Mouse (Mus musculus) heart, postnatal 14 days (tissue): ENCODE measurements around the gene Nrm. TPM values are rescaled to one million over a fixed set of nuclear protein-coding genes. Genes with fewer than 3 reads are reported as not detected.

Experiments
- DNase-seq, 2 experiments: peaks; one replicate each; pipeline ENCODE4 v3.0.0; 2021 to 2022
- intact Hi-C: fragments of 180-260 bp; cut with DNase I; formaldehyde crosslinking; loops from one replicate; pipeline ENCODE4 v1.15.1; 2025
- long read RNA-seq, 2 experiments: library from polyadenylated mRNA; stranded (forward); transcript quantifications; one replicate each; pipeline ENCODE4 v2.0.0; 2021
- total RNA-seq, 2 experiments: library from RNA; stranded (reverse); gene quantifications; 2 replicates each; pipeline ENCODE4 v1.2.3; 2021

Gene Nrm
- 1 to 10 TPM; 3.8 to 6.0 TPM for total RNA-seq
- long read RNA-seq, experiment 1, transcript Nrm-201 (4 exons, 1,466 nt): major isoform, 8 of 9 reads
- long read RNA-seq, experiment 1, partial matches to known transcripts: 0 of 9 reads
- long read RNA-seq, experiment 1, other reads (novel, unspliced or antisense): 1 of 9 reads
- long read RNA-seq, experiment 2, transcript Nrm-201 (4 exons, 1,466 nt): major isoform, 13 of 14 reads
- long read RNA-seq, experiment 2, partial matches to known transcripts: 0 of 14 reads
- long read RNA-seq, experiment 2, other reads (novel, unspliced or antisense): 1 of 14 reads

DNA sequence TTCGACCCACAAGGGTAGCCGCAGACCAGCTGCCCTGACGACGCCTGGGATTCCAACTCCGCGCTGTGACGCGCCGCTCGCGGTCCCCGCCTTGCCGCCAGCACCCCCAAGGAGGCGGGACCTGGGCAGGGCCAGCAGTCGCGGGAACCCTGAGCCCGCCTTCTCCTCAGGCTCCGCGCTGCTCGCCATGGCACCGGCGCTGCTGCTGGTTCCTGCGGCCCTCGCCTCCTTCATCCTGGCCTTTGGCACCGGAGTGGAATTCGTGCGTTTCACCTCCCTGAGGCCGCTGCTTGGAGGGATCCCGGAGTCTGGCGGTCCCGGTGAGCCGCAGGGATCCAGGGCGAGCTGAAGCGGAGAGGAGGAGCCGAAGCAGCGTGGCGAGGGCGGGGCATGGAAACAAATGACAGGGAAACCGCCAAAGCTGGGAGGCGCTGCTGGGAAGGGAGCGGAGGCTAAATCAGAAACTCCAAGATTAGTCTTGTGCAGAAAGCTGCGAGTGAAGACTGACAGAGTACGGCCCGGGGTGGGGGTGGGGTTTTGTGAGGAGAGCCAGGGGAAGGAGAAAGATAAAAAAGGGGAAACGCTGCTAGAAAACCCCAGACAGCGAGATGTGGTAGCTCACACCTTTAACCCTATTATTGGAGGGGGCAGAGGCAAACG, at the start of gene Nrm:
Gene Nrm, plus strand, starts transcription at position 121 of the 660 bp plus-strand sequence.
- intact Hi-C loops: loop anchor here (2.0 kb wide), 1 partner anchor 19 kb away; no protein-coding TSS in a partner anchor
- DNase-seq: peak; percentile 92 to 94

DNA sequence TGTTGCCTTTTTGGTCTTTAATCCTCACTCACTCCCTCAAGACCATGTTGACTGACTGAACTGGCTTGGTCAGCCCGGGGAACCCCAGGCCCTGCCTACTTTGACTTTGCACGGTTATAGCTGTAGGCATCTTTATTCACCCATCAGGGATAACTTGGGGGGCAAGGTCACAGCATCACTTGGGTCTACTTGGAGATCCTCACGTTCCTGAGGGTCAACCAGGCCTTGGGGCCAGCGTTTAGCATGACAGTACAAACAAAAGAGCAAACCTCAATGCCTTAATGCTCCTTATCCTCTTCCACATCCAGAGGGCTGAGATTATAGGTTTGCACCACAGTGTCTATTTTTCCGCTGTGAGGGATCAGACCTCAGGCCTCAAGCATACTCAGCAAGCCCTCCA, 48.8 kb upstream of the Nrm start:
- intact Hi-C loops: no loop called here
- no peak for DNase-seq

DNA sequence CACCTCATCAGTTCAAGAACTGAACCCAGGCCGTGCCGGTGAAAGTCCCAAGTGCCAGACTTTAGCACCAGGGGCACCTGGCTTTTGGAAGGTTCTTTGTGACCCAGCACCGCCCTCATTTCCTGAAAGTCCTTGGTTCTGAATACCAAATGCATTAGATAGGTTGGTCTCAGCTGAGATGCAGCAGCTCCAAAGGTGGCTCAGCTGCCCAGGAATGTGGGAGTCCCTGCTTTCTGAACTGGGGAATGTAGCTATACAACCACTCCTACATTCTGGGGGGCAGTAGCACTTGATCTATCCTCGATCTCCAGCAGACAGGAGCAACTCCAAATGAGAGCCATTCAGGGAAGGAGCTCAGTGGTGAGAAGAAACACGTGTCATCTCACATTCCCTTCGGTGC, 48.4 kb upstream of the Nrm start:
- intact Hi-C loops: no loop called here
- no peak for DNase-seq

DNA sequence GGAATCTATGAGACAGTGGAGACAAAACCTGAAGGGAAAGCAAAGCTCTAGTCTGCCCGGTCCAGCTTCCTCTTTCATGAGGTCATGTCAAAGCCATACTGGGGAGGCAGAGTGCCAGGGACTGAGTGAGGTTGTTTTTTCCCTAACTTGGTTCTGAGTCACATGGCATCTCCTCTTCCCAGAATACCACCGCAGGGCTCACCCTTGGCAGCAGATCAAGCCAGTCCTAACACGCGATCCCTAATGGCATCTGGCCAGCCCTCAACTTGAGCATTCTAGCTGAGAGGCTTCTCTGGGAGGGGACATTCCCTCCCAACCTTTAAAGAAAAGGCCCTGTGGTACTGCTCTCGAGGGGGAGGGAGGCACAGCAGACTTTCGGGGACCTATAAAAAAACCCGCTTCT, 47.9 kb upstream of the Nrm start:
- intact Hi-C loops: no loop called here
- DNase-seq: peak; percentile 90 to 95

DNA sequence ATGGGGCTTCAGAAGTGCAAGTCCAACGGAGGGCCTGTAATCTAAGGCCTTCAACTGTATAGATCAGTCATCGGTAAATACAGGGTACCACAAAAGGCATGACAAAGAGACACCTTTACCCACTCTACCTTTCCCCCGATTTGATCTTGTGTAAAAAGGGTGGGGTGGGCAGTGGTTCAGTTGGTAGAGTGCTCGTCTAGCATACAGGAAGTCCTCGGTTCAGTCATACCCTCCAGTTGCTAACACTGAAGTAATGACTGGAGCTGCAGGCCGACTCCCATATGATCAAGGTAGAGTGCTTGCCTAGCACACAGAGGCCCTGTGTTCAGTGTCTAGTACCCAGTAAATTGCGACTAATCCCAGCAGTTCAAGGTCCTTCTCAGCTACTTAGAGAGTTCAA, 47.5 kb upstream of the Nrm start:
- intact Hi-C loops: no loop called here
- DNase-seq: no peak

DNA sequence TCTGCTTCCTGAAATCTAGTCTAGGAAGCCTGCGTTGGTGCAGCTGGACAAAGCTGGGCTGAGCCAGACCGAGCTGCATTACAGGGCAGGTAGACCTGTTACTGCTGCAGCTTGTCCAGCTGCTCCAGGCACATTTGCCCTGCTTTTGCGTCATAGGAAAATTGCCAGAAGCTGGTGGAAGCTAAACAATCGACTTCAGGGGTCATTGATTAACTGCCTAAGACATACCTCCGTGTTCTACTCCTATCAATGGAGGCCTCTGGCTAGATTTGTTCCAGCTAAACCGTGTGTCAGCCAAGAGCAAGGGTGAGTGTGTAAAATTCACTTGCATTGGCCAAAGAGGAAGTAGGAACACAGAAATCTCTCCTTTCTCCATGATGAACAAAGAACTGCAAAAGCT, 46.4 kb upstream of the Nrm start:
- no peak for DNase-seq
- intact Hi-C loops: no loop called here

DNA sequence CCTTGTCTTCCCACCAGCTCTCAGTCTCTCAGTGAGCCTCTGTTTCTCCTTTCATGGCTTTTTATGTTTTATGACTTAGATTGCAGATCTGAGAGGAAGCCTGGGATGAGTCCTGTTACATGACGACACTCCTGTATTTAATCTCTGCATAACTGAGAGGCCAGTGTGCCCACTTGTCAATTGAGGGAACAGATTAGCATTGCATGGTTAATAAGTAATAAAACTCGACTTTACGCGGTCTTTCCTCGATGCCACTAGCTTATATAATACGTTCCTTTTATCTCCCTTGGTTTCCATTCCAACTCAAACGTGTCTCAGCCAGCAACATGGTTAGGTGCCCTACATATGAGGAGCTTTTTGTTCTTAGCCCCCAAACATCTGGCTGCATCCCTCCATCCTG, 45.3 kb upstream of the Nrm start:
- intact Hi-C loops: no loop called here
- no peak for DNase-seq

DNA sequence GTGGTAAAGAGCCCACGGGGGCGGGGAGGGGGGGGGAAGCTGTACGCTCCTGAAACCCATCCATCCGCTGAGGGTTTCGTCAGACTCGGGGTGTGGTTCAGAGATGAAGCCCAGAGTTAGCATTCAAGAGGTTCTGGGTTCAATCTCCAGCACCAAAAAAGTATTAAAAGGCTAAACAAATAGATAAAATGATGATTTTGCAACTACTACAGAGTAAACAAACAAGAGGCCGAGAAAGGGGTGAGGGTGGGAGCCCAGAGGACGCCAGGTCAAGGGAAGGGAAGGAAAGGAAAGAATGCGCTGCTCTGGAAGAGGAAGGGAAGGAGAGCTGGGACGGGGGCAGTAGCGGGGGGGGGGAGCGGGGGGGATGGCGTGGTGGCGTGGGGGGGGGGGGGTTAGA, 44.4 kb upstream of the Nrm start:
- intact Hi-C loops: no loop called here
- DNase-seq: no peak

DNA sequence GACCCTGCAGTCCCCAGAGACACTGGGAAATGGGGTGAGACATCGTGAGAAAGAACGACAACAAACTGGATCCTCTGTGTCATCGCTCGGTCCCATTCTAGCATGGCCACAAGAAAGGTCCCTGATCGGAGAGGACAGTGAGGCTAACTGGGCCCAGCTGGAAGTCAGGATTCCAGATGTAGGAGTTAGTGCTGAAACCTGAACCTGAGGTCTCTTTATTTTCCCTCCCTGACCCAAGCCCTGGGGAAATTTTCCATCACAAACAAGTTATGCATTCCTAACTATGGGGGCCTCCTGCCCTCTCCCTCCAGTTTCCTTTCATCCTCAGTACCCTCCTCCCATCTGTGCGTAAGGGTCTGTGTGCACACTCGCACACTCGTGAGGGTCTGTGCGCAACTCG, 43.9 kb upstream of the Nrm start:
- intact Hi-C loops: no loop called here
- no peak for DNase-seq

DNA sequence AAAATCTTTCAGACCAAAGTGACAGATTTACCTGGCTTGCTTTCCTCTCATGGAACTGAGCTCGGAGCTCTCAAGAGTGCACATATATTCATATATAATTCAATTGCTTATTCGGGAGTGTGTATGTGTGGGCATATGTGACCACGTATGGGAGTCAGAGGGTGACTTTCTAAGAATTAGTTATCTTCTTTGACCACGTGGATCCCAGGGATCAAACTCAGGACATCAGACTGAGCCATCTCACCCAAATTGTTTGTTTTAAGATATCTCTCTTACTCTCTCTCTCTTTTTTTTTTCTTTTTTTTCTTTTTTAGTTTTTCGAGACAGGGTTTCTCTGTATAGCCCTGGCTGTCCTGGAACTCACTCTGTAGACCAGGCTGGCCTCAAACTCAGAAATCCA, 41.0 kb upstream of the Nrm start:
- no peak for DNase-seq
- intact Hi-C loops: loop anchor here (2.0 kb wide), 1 partner anchor 33 kb away; no protein-coding TSS in a partner anchor

DNA sequence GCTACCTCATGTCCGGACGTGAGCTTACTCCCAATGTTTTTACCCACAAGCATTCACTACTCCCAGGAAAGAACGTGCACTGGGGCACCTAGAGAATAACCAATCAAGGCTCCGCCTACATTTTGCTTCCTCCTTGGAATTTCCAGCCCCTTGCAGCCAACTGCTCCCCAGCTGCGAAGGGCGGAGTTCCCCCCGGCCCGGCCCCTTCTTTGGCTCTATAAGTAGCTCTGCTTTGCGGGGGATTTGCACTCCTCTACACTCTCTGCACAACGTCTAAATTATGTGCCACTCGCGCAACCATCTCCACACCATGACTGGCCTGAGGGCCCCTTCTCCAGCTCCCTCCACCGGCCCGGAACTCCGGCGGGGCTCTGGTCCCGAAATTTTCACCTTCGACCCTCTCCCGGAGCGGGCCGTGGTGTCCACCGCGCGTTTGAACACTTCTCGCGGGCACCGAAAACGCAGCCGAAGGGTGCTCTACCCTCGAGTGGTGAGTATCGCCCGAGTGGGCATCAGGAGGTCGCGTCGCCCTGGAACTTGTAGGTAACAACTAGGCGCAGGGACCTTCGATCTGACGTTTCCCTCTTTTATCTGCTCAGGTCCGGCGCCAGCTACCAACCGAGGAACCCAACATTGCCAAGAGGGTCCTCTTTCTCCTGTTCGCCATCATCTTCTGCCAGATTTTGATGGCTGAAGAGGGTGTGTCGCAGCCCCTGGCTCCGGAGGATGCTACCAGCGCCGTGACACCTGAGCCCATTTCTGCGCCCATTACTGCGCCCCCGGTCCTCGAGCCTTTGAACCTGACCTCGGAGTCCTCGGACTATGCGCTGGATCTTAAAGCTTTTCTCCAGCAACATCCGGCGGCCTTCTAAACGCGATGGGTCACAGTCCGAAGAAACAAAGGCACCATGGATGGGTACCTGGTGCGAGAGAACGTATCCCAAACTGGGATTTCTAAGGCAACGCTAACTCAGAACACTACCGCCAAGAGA, 39.4 kb upstream of the Nrm start, which contains the start of gene Ier3:
Gene Ier3, plus strand, starts transcription at position 246 of the 992 bp plus-strand sequence.
- intact Hi-C loops: loop anchor here (2.0 kb wide), 1 partner anchor 35 kb away; no protein-coding TSS in a partner anchor

DNA sequence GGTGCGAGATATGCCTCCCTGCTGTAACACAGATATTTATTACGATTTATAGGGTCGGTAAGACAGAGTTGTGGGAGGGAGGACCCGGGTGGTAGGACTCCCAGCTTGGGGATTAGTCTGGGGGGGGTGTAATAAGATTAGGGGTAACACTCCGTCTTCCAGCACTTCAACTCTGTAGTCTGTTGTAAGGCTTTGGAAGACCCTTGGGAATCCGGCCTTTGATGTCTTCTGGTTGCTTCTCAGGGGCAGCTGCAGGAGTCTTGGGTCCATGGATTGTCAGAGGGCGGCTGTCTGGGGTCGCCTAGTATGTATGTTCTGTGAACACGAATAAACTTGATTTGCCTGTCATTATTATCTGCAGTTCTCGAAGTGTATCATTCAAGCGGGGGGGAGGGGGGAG, 38.6 kb upstream of the Nrm start:
- no peak for DNase-seq
- intact Hi-C loops: no loop called here

More for the DNA sequence above, 39.4 kb upstream of the Nrm start, which contains the start of gene Ier3:
- peak; percentile 84 to 88 for DNase-seq

DNA sequence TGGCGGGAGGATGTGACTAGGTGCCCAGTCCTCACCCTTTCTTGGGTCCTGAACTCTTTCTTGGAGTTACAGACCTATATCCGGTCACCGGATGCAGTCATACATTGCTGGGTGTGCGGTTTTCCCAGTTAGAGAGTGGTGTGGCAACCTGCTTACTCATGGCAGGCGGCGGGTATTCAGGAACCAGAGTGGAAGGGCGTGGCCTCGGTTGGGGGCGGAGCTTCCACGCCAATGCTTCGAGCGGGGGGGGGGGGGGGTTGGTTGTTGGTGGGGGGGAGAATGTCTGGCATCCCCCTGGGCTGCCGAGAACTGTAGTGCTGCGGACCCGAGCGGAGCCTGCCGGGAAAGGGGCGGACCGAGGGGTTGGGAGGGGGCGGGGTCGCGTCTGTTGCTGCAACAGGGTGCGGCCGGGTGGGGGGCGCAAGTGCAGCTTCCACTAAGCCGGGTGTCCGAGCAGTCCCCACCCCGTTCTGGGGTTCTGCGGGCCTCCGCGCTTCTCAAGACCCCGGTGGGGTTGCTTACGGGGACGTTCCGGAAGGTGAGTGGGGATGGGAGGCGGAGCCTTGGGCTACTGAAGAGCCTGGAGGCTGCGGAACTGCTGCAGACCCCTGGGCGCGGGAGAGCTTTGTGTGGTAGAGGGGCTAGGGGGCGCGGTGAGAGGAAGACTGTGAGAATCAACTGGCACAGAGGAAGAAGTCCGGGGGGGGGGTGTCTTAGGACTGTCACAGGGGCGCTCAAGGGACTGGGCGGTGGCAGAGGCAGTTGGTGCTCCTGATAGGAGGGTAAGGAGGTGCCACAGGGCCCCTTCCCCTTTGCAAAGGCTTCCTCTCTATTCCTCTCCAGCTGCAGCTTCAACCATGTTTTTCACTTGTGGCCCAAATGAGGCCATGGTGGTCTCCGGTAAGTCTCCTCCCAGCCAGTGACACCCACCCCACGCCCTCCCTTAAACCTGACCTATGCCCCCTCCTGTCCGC, 37.9 kb upstream of the Nrm start, which contains the start of gene Flot1:
Gene Flot1, plus strand, starts transcription at position 267 of the 974 bp plus-strand sequence.
- peak; percentile 86 to 89 for DNase-seq
- intact Hi-C loops: no loop called here

DNA sequence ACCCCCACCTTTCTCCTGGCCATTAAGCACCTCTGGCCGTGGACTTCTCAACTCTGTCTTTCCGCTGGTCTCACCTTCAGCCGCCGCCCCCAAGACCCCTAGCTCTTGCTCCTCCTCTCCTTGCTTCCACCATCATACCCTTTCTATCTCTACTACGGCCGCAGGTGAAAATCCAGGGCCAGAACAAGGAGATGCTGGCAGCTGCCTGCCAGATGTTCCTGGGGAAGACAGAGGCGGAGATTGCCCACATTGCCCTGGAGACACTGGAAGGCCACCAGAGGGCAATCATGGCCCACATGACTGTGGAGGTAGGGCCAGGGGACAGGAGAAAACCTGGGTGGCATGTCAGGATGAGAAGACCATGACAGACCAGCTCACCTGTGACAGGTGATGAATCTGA, 36.7 kb upstream of the Nrm start:
- intact Hi-C loops: no loop called here
- no peak for DNase-seq

DNA sequence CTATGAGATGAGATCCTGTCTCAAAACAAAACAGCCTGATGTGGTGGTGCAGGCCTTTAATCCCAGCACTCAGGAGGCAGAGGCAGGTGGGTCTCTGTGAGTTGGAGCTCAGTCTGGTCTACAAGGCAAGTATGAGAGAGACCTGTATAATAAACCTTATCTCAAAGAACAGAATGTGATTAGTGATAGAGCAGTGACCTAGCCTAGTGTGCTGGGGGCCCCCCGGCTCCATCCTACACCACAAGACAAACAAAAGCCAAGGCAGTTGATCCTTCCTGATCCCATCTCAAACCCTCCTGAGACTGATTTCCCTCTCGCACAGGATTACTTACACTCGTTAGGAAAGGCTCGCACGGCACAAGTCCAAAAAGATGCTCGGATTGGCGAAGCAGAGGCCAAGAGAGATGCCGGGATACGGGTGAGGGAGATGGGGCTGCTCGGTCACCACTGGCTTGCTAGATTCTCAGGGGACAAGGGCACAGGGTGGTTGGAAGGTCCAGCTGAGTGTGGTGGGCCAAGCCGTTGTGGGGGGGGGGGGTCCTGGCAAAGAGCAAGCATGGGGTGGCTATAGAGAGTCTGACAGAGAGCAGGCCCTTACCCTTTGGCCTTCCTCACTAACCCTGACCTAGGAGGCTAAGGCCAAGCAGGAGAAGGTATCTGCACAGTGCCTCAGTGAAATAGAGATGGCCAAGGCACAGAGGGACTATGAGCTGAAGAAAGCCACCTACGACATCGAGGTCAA, 35.8 kb upstream of the Nrm start:
- intact Hi-C loops: loop anchor here (5.0 kb wide), 1 partner anchor 167 kb away; no protein-coding TSS in a partner anchor
- no peak for DNase-seq

DNA sequence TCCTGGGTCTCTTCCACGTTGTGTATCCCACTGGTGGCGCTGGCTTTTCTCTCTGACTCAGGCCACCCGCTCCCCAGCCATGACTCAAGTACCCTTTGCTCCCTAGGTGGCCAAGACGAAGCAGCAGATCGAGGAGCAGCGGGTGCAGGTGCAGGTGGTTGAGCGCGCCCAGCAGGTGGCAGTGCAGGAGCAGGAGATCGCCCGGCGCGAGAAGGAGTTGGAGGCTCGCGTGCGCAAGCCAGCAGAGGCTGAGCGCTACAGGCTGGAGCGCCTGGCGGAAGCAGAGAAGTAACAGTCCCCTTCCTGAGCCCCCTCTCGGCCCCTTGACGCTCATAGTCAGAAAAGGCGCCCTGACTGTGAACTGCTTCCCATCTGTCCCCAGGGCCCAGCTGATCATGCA, 31.4 kb upstream of the Nrm start:
- intact Hi-C loops: loop anchor here (2.0 to 10.0 kb wide), 3 partner anchors 91 to 163 kb away; partner anchors contain the start of gene Gnl1
- peak; percentile 86 to 89 for DNase-seq

DNA sequence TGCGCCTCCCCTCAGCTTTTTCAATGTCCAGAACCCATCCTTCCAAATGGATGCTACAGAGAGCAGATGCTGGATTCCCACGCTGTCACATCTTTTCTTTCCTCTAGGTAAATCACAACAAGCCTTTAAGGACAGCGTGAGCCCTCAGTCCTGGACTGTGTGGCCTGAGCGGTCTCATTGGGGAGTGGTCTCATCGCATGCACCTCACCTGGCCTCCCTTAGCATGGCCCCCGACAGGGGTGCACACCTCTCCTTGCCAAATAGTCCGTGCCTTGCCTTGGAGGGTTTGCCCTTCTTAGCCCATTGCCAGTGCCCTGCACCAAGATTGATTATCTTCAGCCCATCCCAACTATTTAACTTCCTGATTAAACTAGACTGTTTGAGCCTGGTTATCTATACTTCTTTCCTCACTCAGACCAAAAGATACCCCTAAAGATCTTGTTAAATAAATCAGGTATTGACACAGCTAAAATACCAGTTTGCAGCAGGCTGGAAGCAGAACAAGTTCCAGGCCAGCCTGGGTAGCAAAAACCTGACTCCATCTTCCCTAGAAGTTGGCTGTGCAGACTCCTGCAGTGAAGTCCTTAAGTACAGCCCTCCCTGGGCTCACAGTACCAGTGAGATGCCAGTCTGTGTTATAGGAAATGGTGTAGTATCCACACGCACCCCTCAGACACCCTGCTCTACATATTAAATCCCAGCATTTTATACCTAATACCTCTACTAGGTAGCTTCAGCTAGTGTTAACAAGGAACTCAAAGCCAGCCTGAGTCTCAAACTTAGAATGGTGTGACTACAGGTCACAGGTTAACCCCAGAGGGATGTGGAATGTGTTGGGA, 28.5 kb upstream of the Nrm start:
- intact Hi-C loops: loop anchor here (10.0 kb wide), 1 partner anchor 142 kb away; the partner anchor contains the start of gene Gnl1
- no peak for DNase-seq
